Mouse (Mus musculus) bone marrow, adult 2 months (tissue): ENCODE data around the gene Faf1. TPM values are rescaled to one million over a fixed set of nuclear protein-coding genes. Genes with fewer than 3 reads are reported as not detected.

ENCODE experiments used
- H3K27ac ChIP-seq: fragments of 200-500 bp; 2 replicates; pipeline ENCODE4 v1.5.1; 2012; ENCODE audit warnings: low read depth, mild to moderate bottlenecking, control low read depth, inconsistent platforms, low read length; ENCODE audit not compliant: control insufficient read depth, poor library complexity, insufficient read depth
- H3K4me1 ChIP-seq: fragments of 200-500 bp; 2 replicates; pipeline ENCODE4 v1.6.1; 2011; ENCODE audit warnings: low read length; ENCODE audit not compliant: control insufficient read depth, insufficient read depth
- H3K4me3 ChIP-seq: fragments of 200-500 bp; replicated peaks from 2 replicates; pipeline ENCODE3; 2011; ENCODE audit warnings: mild to moderate bottlenecking, low read depth, low read length, control low read depth; ENCODE audit not compliant: control insufficient read depth
- CTCF ChIP-seq: fragments of 200-500 bp; IDR thresholded peaks from 2 replicates; pipeline ENCODE4 v1.5.1; 2011; ENCODE audit warnings: low read length, control low read depth; ENCODE audit not compliant: control insufficient read depth, insufficient read depth
- POLR2A ChIP-seq: fragments of 200-500 bp; IDR thresholded peaks from 2 replicates; pipeline ENCODE4 v1.6.1; 2011; ENCODE audit warnings: low read depth, mild to moderate bottlenecking, control low read depth, low read length, borderline replicate concordance; ENCODE audit not compliant: control insufficient read depth
- WGBS: fragments of 180-500 bp; shearing (Covaris S2); methylation state at CpG from one replicate; pipeline ENCODE4 v1.1.7; 2018; 5-methylcytosine and 5-hydroxymethylcytosine counted together
- polyA plus RNA-seq: library from polyadenylated mRNA; stranded (reverse); fragments of >200 nt; gene quantifications from 2 replicates; pipeline ENCODE4 v1.2.4, GENCODE M21; 2011; ENCODE audit warnings: low replicate concordance; ENCODE audit not compliant: missing spikeins, insufficient read depth, insufficient read length

The Faf1 gene
- polyA plus RNA-seq, 1 experiment = 22.5 TPM

GRCm38 (mm10) chr4:109939291-109939690 lies 262.9 kb downstream of the Faf1 start:
- TF ChIP-seq CTCF (no peak), POLR2A (no peak)
- no peaks in the 10 kb centered on the region; the same call in 1 of the 2 replicates for H3K4me1 ChIP-seq

GRCm38 (mm10) chr4:109945554-109945953 lies 269.2 kb downstream of the Faf1 start:
- H3K27ac ChIP-seq = no peak overlapping the region
- H3K4me1 ChIP-seq = no peaks in the 10 kb centered on the region
- 97% methylated on average over 1 of the region's 1 CpGs for WGBS
- no peak overlapping the region for H3K4me3 ChIP-seq
- no peak for TF ChIP-seq CTCF

More at GRCm38 (mm10) chr4:109939291-109939690, 262.9 kb downstream of the Faf1 start:
- no peak overlapping the region for H3K4me3 ChIP-seq
- H3K27ac ChIP-seq = no peak overlapping the region

- Histone ChIP-seq H3K4me1 (no peaks in the 10 kb centered on the region), H3K4me3 (no peak overlapping the region), H3K27ac (no peak overlapping the region)
- WGBS = 94% methylated on average over 3 of the region's 3 CpGs
- no peak for TF ChIP-seq CTCF
- no peak for TF ChIP-seq POLR2A
These were observed 272.9 kb downstream of the Faf1 start for GRCm38 (mm10) chr4:109949307-109949706.

GRCm38 (mm10) chr4:109953509-109953908 lies 277.1 kb downstream of the Faf1 start:
- WGBS = 63% methylated on average over 1 of the region's 1 CpGs
- H3K4me3 ChIP-seq = no peak overlapping the region
- TF ChIP-seq CTCF (no peak), POLR2A (no peak)
- no peaks in the 10 kb centered on the region for H3K4me1 ChIP-seq
- H3K27ac ChIP-seq = no peak overlapping the region

GRCm38 (mm10) chr4:109960201-109960935 lies 284.0 kb downstream of the Faf1 start:
- 83% methylated on average over 5 of the region's 5 CpGs for WGBS
- H3K4me1 ChIP-seq = no peaks in the 10 kb centered on the region
- TF ChIP-seq POLR2A (no peak), CTCF (no peak)

GRCm38 (mm10) chr4:109963570-109964279 lies 287.3 kb downstream of the Faf1 start:
- no peaks in the 10 kb centered on the region for H3K4me1 ChIP-seq
- TF ChIP-seq POLR2A (no peak), CTCF (no peak)
- no peak overlapping the region for H3K4me3 ChIP-seq
- WGBS = 74% methylated on average over 5 of the region's 5 CpGs
- H3K27ac ChIP-seq = no peak overlapping the region

More at GRCm38 (mm10) chr4:109960201-109960935, 284.0 kb downstream of the Faf1 start:
- no peak overlapping the region for H3K4me3 ChIP-seq
- H3K27ac ChIP-seq = no peak overlapping the region

- TF ChIP-seq CTCF (no peak), POLR2A (no peak)
- 80% methylated on average over 5 of the region's 5 CpGs for WGBS
- Histone ChIP-seq H3K27ac (no peak overlapping the region), H3K4me3 (no peak overlapping the region), H3K4me1 (no peaks in the 10 kb centered on the region)
These were observed 293.2 kb downstream of the Faf1 start for GRCm38 (mm10) chr4:109969561-109969960.

GRCm38 (mm10) chr4:109973991-109974654 lies 297.7 kb downstream of the Faf1 start:
- Histone ChIP-seq H3K4me1 (no peaks in the 10 kb centered on the region), H3K27ac (no peak overlapping the region), H3K4me3 (no peak overlapping the region)
- TF ChIP-seq CTCF (no peak), POLR2A (no peak)
- WGBS = 7% methylated on average over 20 of the region's 20 CpGs
